Mouse (Mus musculus) brain, embryonic 14.5 days (tissue): Measurements from ENCODE around the gene Ylpm1.

Source experiments
- CTCF ChIP-seq: fragments of 200-500 bp; IDR thresholded peaks from 2 replicates; pipeline ENCODE4 v1.5.1; 2012; ENCODE audit warnings: inconsistent platforms, mild to moderate bottlenecking, moderate library complexity, borderline replicate concordance; ENCODE audit not compliant: insufficient read depth, insufficient read length; ENCODE audit errors: extremely low read depth
- POLR2A ChIP-seq: fragments of 200-500 bp; IDR thresholded peaks from 2 replicates; pipeline ENCODE4 v1.6.1; 2012; ENCODE audit warnings: mild to moderate bottlenecking, inconsistent platforms, borderline replicate concordance; ENCODE audit not compliant: poor library complexity, insufficient read depth, insufficient read length, severe bottlenecking; ENCODE audit errors: extremely low read depth

- TF ChIP-seq CTCF = no peak
- peak; percentile 71 for TF ChIP-seq POLR2A
Observed at GRCm38 (mm10) chr12:85110698-85111592, 114.8 kb downstream of the Ylpm1 start, which contains the start of the genes Prox2 and Dlst.
